Mouse (Mus musculus) limb, embryonic 10.5 days (tissue): ENCODE measurements around the gene Gm10645. TPM values are rescaled to one million over a fixed set of nuclear protein-coding genes. Genes with fewer than 3 reads are reported as not detected.

Experiments
- polyA plus RNA-seq: library from polyadenylated mRNA; unstranded; fragments of >200 nt; fragmentation: Nextera tagmentation; extraction: Ambion mirVana; gene quantifications from 2 replicates; pipeline ENCODE4 v1.2.1, GENCODE M21; 2016

The Gm10645 gene
- polyA plus RNA-seq, 1 experiment from 2014 or later, result 1.3 TPM

Other genes starting within 250 kb of the Gm10645 start
- 1.1 and 1.7 TPM in 2 replicates for gene Tbc1d9, start 818 bp downstream of the Gm10645 start, polyA plus RNA-seq
- not detected in 2 replicates for gene Ucp1, start 124.2 kb upstream of the Gm10645 start, polyA plus RNA-seq
- 18.1 and 23.4 TPM in 2 replicates for gene Elmod2, start 166.3 kb upstream of the Gm10645 start, polyA plus RNA-seq
- not detected in 2 replicates for gene Mgat4d, start 182.3 kb upstream of the Gm10645 start, polyA plus RNA-seq
- 1.5 and 2.0 TPM in 2 replicates for gene Clgn, start 223.7 kb upstream of the Gm10645 start, polyA plus RNA-seq